Mouse (Mus musculus) ES-Bruce4 (cell line): ENCODE measurements around the gene Recql5.

ENCODE experiments used
- CTCF ChIP-seq: IDR thresholded peaks from one replicate; pipeline ENCODE4 v1.8.1; 2011; ENCODE audit warnings: low read depth, low read length
- POLR2A ChIP-seq: IDR thresholded peaks from one replicate; pipeline ENCODE4 v1.8.1; 2011; ENCODE audit warnings: low read length; ENCODE audit not compliant: insufficient read depth

GRCm38 (mm10) chr11:115872437-115872836 lies 60.8 kb downstream of the Recql5 start:
- TF ChIP-seq CTCF (no peak), POLR2A (no peak)
